Mouse (Mus musculus): Measurements from ENCODE around the gene Tmem263.

Gene Tmem263

GRCm38 (mm10) chr10:85102247-85103084 is at the start of gene Tmem263, which contains the start of gene Fhl4:
TSS of gene Tmem263 (plus strand) at chr10:85102627.
TSS of gene Fhl4 (minus strand) at chr10:85102495.
- TF ChIP-seq GATA4 (IDR thresholded peaks at IDR 0.05; ENCODE audit: insufficient replicate concordance, low read length) = no peak

- TF ChIP-seq GATA4 (IDR thresholded peaks at IDR 0.05; ENCODE audit: insufficient replicate concordance, low read length) = no peak
Measured at GRCm38 (mm10) chr10:85054876-85055275, 47.6 kb upstream of the Tmem263 start.

DNA sequence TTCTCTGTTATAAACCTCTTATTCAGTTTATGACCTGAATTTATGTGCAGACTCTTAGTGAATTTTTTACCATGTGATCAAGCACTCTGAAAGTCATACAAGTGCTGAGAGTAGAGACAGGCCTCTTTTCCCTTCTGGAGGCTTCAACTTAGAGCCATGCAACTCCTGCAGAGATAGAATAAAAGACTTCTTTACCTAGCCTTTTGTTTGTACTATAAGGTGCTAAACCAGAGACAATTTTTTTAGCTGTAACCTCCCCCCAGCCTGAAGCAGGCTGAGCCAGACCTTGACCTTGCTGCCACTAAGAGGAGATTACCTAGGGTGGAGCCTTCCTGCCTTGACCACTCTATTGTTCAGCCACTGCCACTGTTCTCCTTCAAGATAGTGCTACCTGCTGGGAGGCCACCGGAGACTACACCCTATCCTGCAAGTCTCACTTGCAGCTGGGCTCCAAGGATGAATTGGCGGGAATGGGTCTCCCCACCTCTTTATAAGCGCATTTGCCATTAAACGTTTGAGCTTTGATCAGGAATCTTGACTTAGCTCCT is 30.7 kb upstream of the Tmem263 start:
- no peak for TF ChIP-seq GATA4 (IDR thresholded peaks at IDR 0.05; ENCODE audit: insufficient replicate concordance, low read length)

GRCm38 (mm10) chr10:85101841-85102240 is 586 bp upstream of the Tmem263 start:
- TF ChIP-seq GATA4 (IDR thresholded peaks at IDR 0.05; ENCODE audit: insufficient replicate concordance, low read length) = no peak

- no peak for TF ChIP-seq GATA4 (IDR thresholded peaks at IDR 0.05; ENCODE audit: insufficient replicate concordance, low read length)
Measured at GRCm38 (mm10) chr10:85103085-85103885, 858 bp downstream of the Tmem263 start.

GRCm38 (mm10) chr10:85114409-85114808 is 12.0 kb downstream of the Tmem263 start:
- no peak for TF ChIP-seq GATA4 (IDR thresholded peaks at IDR 0.05; ENCODE audit: insufficient replicate concordance, low read length)

- no peak for TF ChIP-seq GATA4 (IDR thresholded peaks at IDR 0.05; ENCODE audit: insufficient replicate concordance, low read length)
Measured at GRCm38 (mm10) chr10:85125184-85125583, 22.8 kb downstream of the Tmem263 start.

GRCm38 (mm10) chr10:85127395-85128287 is 25.2 kb downstream of the Tmem263 start, which contains the start of gene Mterf2:
TSS of gene Mterf2 (minus strand) at chr10:85128027.
- no peak for TF ChIP-seq GATA4 (IDR thresholded peaks at IDR 0.05; ENCODE audit: insufficient replicate concordance, low read length)

GRCm38 (mm10) chr10:85128453-85128852 is 26.0 kb downstream of the Tmem263 start:
- no peak for TF ChIP-seq GATA4 (IDR thresholded peaks at IDR 0.05; ENCODE audit: insufficient replicate concordance, low read length)

- TF ChIP-seq GATA4 (IDR thresholded peaks at IDR 0.05; ENCODE audit: insufficient replicate concordance, low read length) = no peak
Measured at GRCm38 (mm10) chr10:85136573-85136972, 34.1 kb downstream of the Tmem263 start.

- no peak for TF ChIP-seq GATA4 (IDR thresholded peaks at IDR 0.05; ENCODE audit: insufficient replicate concordance, low read length)
Measured at GRCm38 (mm10) chr10:85141465-85141864, 39.0 kb downstream of the Tmem263 start.

DNA sequence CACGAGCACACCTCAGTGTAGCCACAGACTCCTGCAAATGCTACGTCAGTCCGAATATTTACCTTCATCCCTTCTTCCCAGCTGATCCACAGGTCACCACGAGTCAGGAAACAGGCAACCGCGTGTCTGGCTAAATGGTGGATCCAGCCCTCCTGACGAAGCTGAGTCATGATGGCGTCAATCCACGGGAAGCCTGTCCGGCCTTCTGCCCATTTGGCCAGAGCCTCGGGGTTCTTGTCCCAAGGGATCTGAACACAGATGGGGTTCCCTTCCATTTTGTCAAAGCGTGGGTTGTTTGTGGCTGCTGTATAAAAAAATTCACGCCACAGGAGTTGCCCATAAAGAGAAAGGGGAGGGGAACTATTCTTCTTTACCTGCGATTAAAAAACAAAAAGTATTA is 43.9 kb downstream of the Tmem263 start:
- no peak for TF ChIP-seq GATA4 (IDR thresholded peaks at IDR 0.05; ENCODE audit: insufficient replicate concordance, low read length)

GRCm38 (mm10) chr10:85149226-85149625 is 46.8 kb downstream of the Tmem263 start:
- no peak for TF ChIP-seq GATA4 (IDR thresholded peaks at IDR 0.05; ENCODE audit: insufficient replicate concordance, low read length)

- TF ChIP-seq GATA4 (IDR thresholded peaks at IDR 0.05; ENCODE audit: insufficient replicate concordance, low read length) = no peak
Measured at GRCm38 (mm10) chr10:85154195-85154594, 51.8 kb downstream of the Tmem263 start.

GRCm38 (mm10) chr10:85157451-85157850 is 55.0 kb downstream of the Tmem263 start:
- no peak for TF ChIP-seq GATA4 (IDR thresholded peaks at IDR 0.05; ENCODE audit: insufficient replicate concordance, low read length)
